Mouse (Mus musculus): ENCODE results near the gene Auts2. TPM values are rescaled to one million over a fixed set of nuclear protein-coding genes. Genes with fewer than 3 reads are reported as not detected.

Gene Auts2
- polyA plus RNA-seq, 1 experiment from 2014 or later = 36.0 TPM

- peak; percentile 90 for DNase-seq (ENCODE audit: low spot score, missing footprints)
- no peak overlapping the region for H3K4me2 ChIP-seq
- no peaks in the 10 kb centered on the region for H3K27me3 ChIP-seq (ENCODE audit: control insufficient read depth, insufficient read depth, low read length)
- H3K4me3 ChIP-seq (ENCODE audit: low read depth, low read length) = no peak overlapping the region
- H3K4me1 ChIP-seq (ENCODE audit: control insufficient read depth, insufficient read depth, low read length) = peaks cover 2% of the 10 kb centered on the region; the same call in 1 of the 2 replicates
- 39% methylated on average over 6 of the region's 6 CpGs for WGBS
- H3K9ac ChIP-seq (ENCODE audit: low read length) = no peak overlapping the region
- peaks cover 36% of the 10 kb centered on the region for H3K36me3 ChIP-seq (ENCODE audit: control insufficient read depth, insufficient read depth, low read length)
- H3K9me3 ChIP-seq (ENCODE audit: control insufficient read depth, low read length) = no peaks in the 10 kb centered on the region
- peak; percentile 43; the same call in 1 of the 2 replicates for ATAC-seq (ENCODE audit: low FRiP score)
- no peak overlapping the region for H3K27ac ChIP-seq (ENCODE audit: low read depth, low read length)
Measured at GRCm38 (mm10) chr5:131458700-131459099, 1084.4 kb downstream of the Auts2 start.

GRCm38 (mm10) chr5:131457999-131458398 lies 1085.1 kb downstream of the Auts2 start:
- peaks cover 31% of the 10 kb centered on the region for H3K36me3 ChIP-seq (ENCODE audit: control insufficient read depth, insufficient read depth, low read length)
- no peak for ATAC-seq (ENCODE audit: low FRiP score)
- no peak overlapping the region for H3K27ac ChIP-seq (ENCODE audit: low read depth, low read length)

GRCm38 (mm10) chr5:131449181-131449868 lies 1093.8 kb downstream of the Auts2 start:
- no peak for DNase-seq (ENCODE audit: low spot score, missing footprints)
- Histone ChIP-seq H3K9me3 (ENCODE audit: control insufficient read depth, low read length) (no peaks in the 10 kb centered on the region), H3K4me1 (ENCODE audit: control insufficient read depth, insufficient read depth, low read length) (no peaks in the 10 kb centered on the region), H3K27ac (ENCODE audit: low read depth, low read length) (no peak overlapping the region), H3K27me3 (ENCODE audit: control insufficient read depth, insufficient read depth, low read length) (no peaks in the 10 kb centered on the region), H3K4me3 (ENCODE audit: low read depth, low read length) (no peak overlapping the region), H3K36me3 (ENCODE audit: control insufficient read depth, insufficient read depth, low read length) (peaks cover 52% of the 10 kb centered on the region), H3K9ac (ENCODE audit: low read length) (no peak overlapping the region), H3K4me2 (no peak overlapping the region)
- no peak for ATAC-seq (ENCODE audit: low FRiP score)
- 92% methylated on average over 7 of the region's 7 CpGs for WGBS

More at GRCm38 (mm10) chr5:131457999-131458398, 1085.1 kb downstream of the Auts2 start:
- DNase-seq (ENCODE audit: low spot score, missing footprints) = no peak
- H3K4me3 ChIP-seq (ENCODE audit: low read depth, low read length) = no peak overlapping the region
- H3K4me1 ChIP-seq (ENCODE audit: control insufficient read depth, insufficient read depth, low read length) = peaks cover 2% of the 10 kb centered on the region; the same call in 1 of the 2 replicates
- no peak overlapping the region for H3K9ac ChIP-seq (ENCODE audit: low read length)
- WGBS = 84% methylated on average over 7 of the region's 7 CpGs
- no peak overlapping the region for H3K4me2 ChIP-seq
- no peaks in the 10 kb centered on the region for H3K27me3 ChIP-seq (ENCODE audit: control insufficient read depth, insufficient read depth, low read length)
- no peaks in the 10 kb centered on the region for H3K9me3 ChIP-seq (ENCODE audit: control insufficient read depth, low read length)

- 79% methylated on average over 10 of the region's 10 CpGs for WGBS
- Histone ChIP-seq H3K4me2 (no peak overlapping the region), H3K9ac (ENCODE audit: low read length) (no peak overlapping the region), H3K9me3 (ENCODE audit: control insufficient read depth, low read length) (no peaks in the 10 kb centered on the region), H3K36me3 (ENCODE audit: control insufficient read depth, insufficient read depth, low read length) (peaks cover 17% of the 10 kb centered on the region), H3K4me3 (ENCODE audit: low read depth, low read length) (no peak overlapping the region), H3K4me1 (ENCODE audit: control insufficient read depth, insufficient read depth, low read length) (no peaks in the 10 kb centered on the region), H3K27me3 (ENCODE audit: control insufficient read depth, insufficient read depth, low read length) (no peaks in the 10 kb centered on the region), H3K27ac (ENCODE audit: low read depth, low read length) (no peak overlapping the region)
- ATAC-seq (ENCODE audit: low FRiP score) (0 out of 2 replicates have a peak, but pooled peaks have one; percentile 29), DNase-seq (ENCODE audit: low spot score, missing footprints) (no peak)
Measured at GRCm38 (mm10) chr5:131435239-131435876, 1107.8 kb downstream of the Auts2 start.

- no peak for DNase-seq (ENCODE audit: low spot score, missing footprints)
- no peak for ATAC-seq (ENCODE audit: low FRiP score)
- Histone ChIP-seq H3K27me3 (ENCODE audit: control insufficient read depth, insufficient read depth, low read length) (no peaks in the 10 kb centered on the region; the same call in 1 of the 2 replicates), H3K4me2 (no peak overlapping the region), H3K27ac (ENCODE audit: low read depth, low read length) (no peak overlapping the region), H3K36me3 (ENCODE audit: control insufficient read depth, insufficient read depth, low read length) (peaks cover 5% of the 10 kb centered on the region; the same call in 1 of the 2 replicates), H3K9ac (ENCODE audit: low read length) (no peak overlapping the region), H3K4me3 (ENCODE audit: low read depth, low read length) (no peak overlapping the region), H3K4me1 (ENCODE audit: control insufficient read depth, insufficient read depth, low read length) (no peaks in the 10 kb centered on the region), H3K9me3 (ENCODE audit: control insufficient read depth, low read length) (no peaks in the 10 kb centered on the region)
- WGBS = 90% methylated on average over 4 of the region's 4 CpGs
Measured at GRCm38 (mm10) chr5:131433291-131433690, 1109.9 kb downstream of the Auts2 start.

- no peak overlapping the region for H3K27ac ChIP-seq (ENCODE audit: low read depth, low read length)
- 78% methylated on average over 7 of the region's 7 CpGs for WGBS
- ATAC-seq (ENCODE audit: low FRiP score) (no peak), DNase-seq (ENCODE audit: low spot score, missing footprints) (no peak)
- H3K27me3 ChIP-seq (ENCODE audit: control insufficient read depth, insufficient read depth, low read length) = no peaks in the 10 kb centered on the region; the same call in 1 of the 2 replicates
- peaks cover 3% of the 10 kb centered on the region; the same call in 1 of the 2 replicates for H3K36me3 ChIP-seq (ENCODE audit: control insufficient read depth, insufficient read depth, low read length)
- no peaks in the 10 kb centered on the region for H3K9me3 ChIP-seq (ENCODE audit: control insufficient read depth, low read length)
- no peak overlapping the region for H3K4me2 ChIP-seq
- no peak overlapping the region for H3K4me3 ChIP-seq (ENCODE audit: low read depth, low read length)
- no peaks in the 10 kb centered on the region for H3K4me1 ChIP-seq (ENCODE audit: control insufficient read depth, insufficient read depth, low read length)
- H3K9ac ChIP-seq (ENCODE audit: low read length) = no peak overlapping the region
Measured at GRCm38 (mm10) chr5:131431896-131432295, 1111.2 kb downstream of the Auts2 start.

GRCm38 (mm10) chr5:131430109-131430508 lies 1113.0 kb downstream of the Auts2 start:
- no peaks in the 10 kb centered on the region for H3K36me3 ChIP-seq (ENCODE audit: control insufficient read depth, insufficient read depth, low read length)
- H3K27me3 ChIP-seq (ENCODE audit: control insufficient read depth, insufficient read depth, low read length) = no peaks in the 10 kb centered on the region; the same call in 1 of the 2 replicates
- no peak overlapping the region for H3K4me3 ChIP-seq (ENCODE audit: low read depth, low read length)
- DNase-seq (ENCODE audit: low spot score, missing footprints) = peak; percentile 93
- H3K27ac ChIP-seq (ENCODE audit: low read depth, low read length) = no peak overlapping the region
- no peak overlapping the region for H3K4me2 ChIP-seq
- H3K9me3 ChIP-seq (ENCODE audit: control insufficient read depth, low read length) = no peaks in the 10 kb centered on the region
- 35% methylated on average over 8 of the region's 8 CpGs for WGBS
- H3K9ac ChIP-seq (ENCODE audit: low read length) = no peak overlapping the region
- ATAC-seq (ENCODE audit: low FRiP score) = 0 out of 2 replicates have a peak, but pooled peaks have one; percentile 8
- H3K4me1 ChIP-seq (ENCODE audit: control insufficient read depth, insufficient read depth, low read length) = no peaks in the 10 kb centered on the region

- Histone ChIP-seq H3K27ac (ENCODE audit: low read depth, low read length) (no peak overlapping the region), H3K9me3 (ENCODE audit: control insufficient read depth, low read length) (no peaks in the 10 kb centered on the region), H3K4me2 (no peak overlapping the region), H3K4me1 (ENCODE audit: control insufficient read depth, insufficient read depth, low read length) (no peaks in the 10 kb centered on the region), H3K27me3 (ENCODE audit: control insufficient read depth, insufficient read depth, low read length) (no peaks in the 10 kb centered on the region; the same call in 1 of the 2 replicates), H3K4me3 (ENCODE audit: low read depth, low read length) (no peak overlapping the region), H3K9ac (ENCODE audit: low read length) (no peak overlapping the region), H3K36me3 (ENCODE audit: control insufficient read depth, insufficient read depth, low read length) (no peaks in the 10 kb centered on the region)
- 0 out of 2 replicates have a peak, but pooled peaks have one; percentile 12 for ATAC-seq (ENCODE audit: low FRiP score)
- peak; percentile 85 for DNase-seq (ENCODE audit: low spot score, missing footprints)
- WGBS = 60% methylated on average over 6 of the region's 6 CpGs
Measured at GRCm38 (mm10) chr5:131429563-131429962, 1113.6 kb downstream of the Auts2 start.

All from midbrain, embryonic 11.5 days (tissue).